Mouse (Mus musculus) liver, embryonic 14.5 days (tissue): ENCODE data around the gene Fbxo46.

Experiments
- CTCF ChIP-seq: IDR thresholded peaks from 2 replicates; pipeline ENCODE4 v1.5.1; 2016; ENCODE audit warnings: antibody characterized with exemption, low read depth, control low read depth
- EP300 ChIP-seq: IDR thresholded peaks from 2 replicates; pipeline ENCODE4 v1.6.1; 2016; ENCODE audit warnings: antibody characterized with exemption, low read depth

GRCm38 (mm10) chr7:19162928-19163327 is 43.3 kb downstream of the Fbxo46 start:
- no peak for TF ChIP-seq EP300
- no peak for TF ChIP-seq CTCF
